Mouse (Mus musculus) neural tube, embryonic 11.5 days (tissue): ENCODE data around the gene Mex3d. TPM values are rescaled to one million over a fixed set of nuclear protein-coding genes. Genes with fewer than 3 reads are reported as not detected.

Experiments used
- ATAC-seq: fragments of 200-750 bp; cut with Nextera tagmentation; 2 replicates; pipeline ENCODE4 v1.8.0; 2017; ENCODE audit warnings: moderate number of reproducible peaks, mild to moderate bottlenecking, moderate TSS enrichment, moderate library complexity; ENCODE audit not compliant: insufficient read depth, low FRiP score, low TSS enrichment
- DNase-seq: peaks from one replicate; pipeline ENCODE4 v3.0.0-alpha.2; 2015; ENCODE audit warnings: low spot score
- H3K27ac ChIP-seq: fragments of 300-500 bp; sonication (generic); 2 replicates; pipeline ENCODE4 v1.5.1; 2014; ENCODE audit warnings: low read depth, mild to moderate bottlenecking, low read length
- H3K27me3 ChIP-seq: fragments of 300-500 bp; sonication (generic); 2 replicates; pipeline ENCODE4 v1.6.1; 2014; ENCODE audit warnings: mild to moderate bottlenecking, low read length, mixed read lengths; ENCODE audit not compliant: control insufficient read depth, insufficient read depth
- H3K36me3 ChIP-seq: fragments of 300-500 bp; sonication (generic); 2 replicates; pipeline ENCODE4 v1.6.1; 2014; ENCODE audit warnings: mild to moderate bottlenecking, low read length, moderate library complexity, mixed read lengths; ENCODE audit not compliant: control insufficient read depth, insufficient read depth
- H3K4me1 ChIP-seq: fragments of 300-500 bp; sonication (generic); 2 replicates; pipeline ENCODE4 v1.6.1; 2014; ENCODE audit warnings: low read length, mixed read lengths; ENCODE audit not compliant: control insufficient read depth, insufficient read depth
- H3K4me2 ChIP-seq: fragments of 300-500 bp; sonication (generic); 2 replicates; pipeline ENCODE4 v1.6.1; 2014; ENCODE audit warnings: low read depth, mild to moderate bottlenecking, moderate library complexity
- H3K4me3 ChIP-seq: fragments of 300-500 bp; sonication (generic); 2 replicates; pipeline ENCODE4 v1.5.1; 2014; ENCODE audit warnings: low read depth, low read length
- H3K9ac ChIP-seq: fragments of 300-500 bp; sonication (generic); 2 replicates; pipeline ENCODE4 v1.6.1; 2014; ENCODE audit warnings: mild to moderate bottlenecking, low read length
- H3K9me3 ChIP-seq: fragments of 300-500 bp; sonication (generic); 2 replicates; pipeline ENCODE4 v1.6.1; 2016; ENCODE audit warnings: low read length; ENCODE audit not compliant: control insufficient read depth
- WGBS: fragments of 180-500 bp; shearing (Covaris S2); extraction: QIAGEN DNeasy Blood & Tissue Kit; methylation state at CpG from one replicate; pipeline ENCODE4 v1.1.7; 2014; 5-methylcytosine and 5-hydroxymethylcytosine counted together
- polyA plus RNA-seq: library from polyadenylated mRNA; unstranded; fragments of >200 nt; fragmentation: Nextera tagmentation; extraction: Ambion mirVana; gene quantifications from 2 replicates; pipeline ENCODE4 v1.2.1, GENCODE M21; 2014

Gene Mex3d
- polyA plus RNA-seq, 1 experiment from 2014 or later: 12.6 TPM

GRCm38 (mm10) chr10:80342305-80342748, 45.1 kb downstream of the Mex3d start:
- 2% methylated on average over 26 of the region's 26 CpGs for WGBS
- H3K4me1 ChIP-seq: peaks cover 7% of the 10 kb centered on the region; the same call in 1 of the 2 replicates
- H3K27ac ChIP-seq: no peak overlapping the region
- no peaks in the 10 kb centered on the region for H3K36me3 ChIP-seq
- DNase-seq (no peak), ATAC-seq (peak; percentile 24)
- peak overlapping the region; percentile 10; the same call in 1 of the 2 replicates for H3K4me2 ChIP-seq
- H3K27me3 ChIP-seq: peaks cover 73% of the 10 kb centered on the region
- H3K4me3 ChIP-seq: peak overlapping the region; percentile 3; the same call in 1 of the 2 replicates
- no peak overlapping the region for H3K9ac ChIP-seq
- no peaks in the 10 kb centered on the region for H3K9me3 ChIP-seq

- Histone ChIP-seq H3K9ac (no peak overlapping the region), H3K4me1 (peaks cover 7% of the 10 kb centered on the region; the same call in 1 of the 2 replicates), H3K27me3 (peaks cover 67% of the 10 kb centered on the region), H3K27ac (no peak overlapping the region), H3K4me2 (peak overlapping the region; percentile 10; the same call in 1 of the 2 replicates), H3K36me3 (no peaks in the 10 kb centered on the region), H3K4me3 (peak overlapping the region; percentile 3; the same call in 1 of the 2 replicates), H3K9me3 (no peaks in the 10 kb centered on the region)
- 2% methylated on average over 44 of the region's 47 CpGs for WGBS
- DNase-seq: no peak
- ATAC-seq: no peak
Observed at GRCm38 (mm10) chr10:80341491-80342304, 45.8 kb downstream of the Mex3d start.

GRCm38 (mm10) chr10:80341026-80341425, 46.4 kb downstream of the Mex3d start:
- H3K4me1 ChIP-seq: peaks cover 7% of the 10 kb centered on the region; the same call in 1 of the 2 replicates
- H3K9me3 ChIP-seq: no peaks in the 10 kb centered on the region
- no peak for ATAC-seq
- no peak for DNase-seq
- peaks cover 62% of the 10 kb centered on the region for H3K27me3 ChIP-seq
- H3K27ac ChIP-seq: no peak overlapping the region
- no peaks in the 10 kb centered on the region for H3K36me3 ChIP-seq
- 11% methylated on average over 21 of the region's 21 CpGs for WGBS
- H3K4me3 ChIP-seq: no peak overlapping the region
- no peak overlapping the region for H3K4me2 ChIP-seq
- H3K9ac ChIP-seq: no peak overlapping the region

- Histone ChIP-seq H3K4me2 (no peak overlapping the region), H3K4me1 (peaks cover 7% of the 10 kb centered on the region; the same call in 1 of the 2 replicates), H3K27me3 (peaks cover 53% of the 10 kb centered on the region), H3K36me3 (no peaks in the 10 kb centered on the region), H3K4me3 (no peak overlapping the region), H3K9ac (no peak overlapping the region), H3K9me3 (no peaks in the 10 kb centered on the region), H3K27ac (no peak overlapping the region)
- DNase-seq (peak; percentile 86), ATAC-seq (no peak)
- 27% methylated on average over 19 of the region's 19 CpGs for WGBS
Observed at GRCm38 (mm10) chr10:80339941-80340750, 47.3 kb downstream of the Mex3d start.

DNA sequence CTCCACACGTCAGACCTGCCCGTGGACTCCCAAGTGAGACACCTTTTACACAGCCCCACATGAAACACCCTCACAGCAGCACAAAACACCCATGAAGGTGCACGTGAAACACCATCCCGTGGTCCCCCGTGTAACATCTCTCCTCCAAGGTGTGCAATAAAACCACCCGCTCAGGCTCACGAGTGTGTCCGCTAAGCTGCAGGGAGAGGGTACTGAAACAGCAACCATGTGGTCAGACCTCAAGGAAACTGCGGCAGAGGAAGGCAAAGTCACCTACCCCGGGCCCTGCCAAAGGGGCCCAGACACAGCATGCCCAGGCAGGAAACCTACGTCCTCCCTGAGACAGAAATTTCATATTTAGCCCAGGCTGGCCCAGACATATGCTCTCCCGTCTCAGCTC, 51.2 kb downstream of the Mex3d start:
- Histone ChIP-seq H3K9me3 (no peaks in the 10 kb centered on the region), H3K27me3 (peaks cover 17% of the 10 kb centered on the region), H3K4me2 (no peak overlapping the region), H3K27ac (no peak overlapping the region), H3K36me3 (no peaks in the 10 kb centered on the region), H3K9ac (no peak overlapping the region), H3K4me3 (no peak overlapping the region), H3K4me1 (0 out of 2 replicates have a peak, but pooled peaks cover 2% of the 10 kb centered on the region)
- 86% methylated on average over 12 of the region's 12 CpGs for WGBS
- no peak for ATAC-seq
- no peak for DNase-seq

GRCm38 (mm10) chr10:80332525-80332989, 54.9 kb downstream of the Mex3d start:
- no peak overlapping the region for H3K9ac ChIP-seq
- WGBS: 78% methylated on average over 5 of the region's 5 CpGs
- H3K4me2 ChIP-seq: no peak overlapping the region
- no peak overlapping the region for H3K27ac ChIP-seq
- no peaks in the 10 kb centered on the region for H3K9me3 ChIP-seq
- ATAC-seq (no peak), DNase-seq (no peak)
- no peaks in the 10 kb centered on the region for H3K36me3 ChIP-seq
- H3K4me1 ChIP-seq: peaks cover 7% of the 10 kb centered on the region
- peaks cover 3% of the 10 kb centered on the region for H3K27me3 ChIP-seq
- no peak overlapping the region for H3K4me3 ChIP-seq

DNA sequence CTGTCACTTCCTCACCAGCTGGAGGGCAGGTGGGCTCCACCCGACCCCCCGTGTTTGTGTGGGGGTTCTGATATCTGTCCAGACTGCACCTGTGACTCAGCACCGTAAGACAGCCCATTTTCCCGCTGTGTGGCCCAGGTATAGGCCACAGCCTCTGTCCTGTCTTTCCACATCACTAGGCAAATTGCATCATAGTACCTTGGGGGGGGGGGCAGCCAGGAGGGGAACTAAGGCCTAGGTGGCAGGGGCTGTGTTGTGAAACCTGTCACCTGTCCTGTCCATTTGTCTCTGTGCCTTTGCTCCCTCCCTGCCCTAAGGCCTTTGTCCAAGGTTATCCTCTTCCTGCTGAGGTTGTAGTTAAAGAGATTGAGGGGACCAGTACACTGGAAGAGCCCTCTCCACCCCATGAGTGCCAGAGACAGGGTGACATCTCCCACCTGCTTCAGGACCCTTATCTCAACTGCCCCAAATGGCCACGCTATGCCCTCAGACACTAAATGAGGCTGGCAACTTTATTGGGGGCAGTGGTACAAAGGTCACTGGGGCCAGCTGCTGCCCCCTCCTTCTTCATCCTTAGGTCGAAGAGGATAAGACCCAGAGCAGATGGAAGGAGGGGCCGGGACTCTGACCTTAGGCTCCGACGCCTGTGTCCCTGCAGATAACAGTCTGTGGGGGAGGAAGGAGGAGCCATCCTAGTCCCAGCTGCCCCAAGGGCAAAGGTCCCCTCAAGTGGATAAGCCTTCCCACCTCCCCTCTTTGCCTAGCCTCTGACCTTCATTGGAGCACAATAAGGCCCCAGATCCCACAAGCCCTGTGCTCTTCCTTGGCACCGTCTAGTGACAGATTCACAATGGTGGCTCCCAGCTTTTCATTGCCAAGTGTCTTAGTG, 55.6 kb downstream of the Mex3d start:
- Histone ChIP-seq H3K4me1 (peaks cover 7% of the 10 kb centered on the region), H3K27me3 (peaks cover 3% of the 10 kb centered on the region), H3K9ac (no peak overlapping the region), H3K4me3 (no peak overlapping the region), H3K9me3 (no peaks in the 10 kb centered on the region), H3K36me3 (no peaks in the 10 kb centered on the region), H3K27ac (no peak overlapping the region), H3K4me2 (no peak overlapping the region)
- 68% methylated on average over 10 of the region's 10 CpGs for WGBS
- DNase-seq: no peak
- no peak for ATAC-seq

DNA sequence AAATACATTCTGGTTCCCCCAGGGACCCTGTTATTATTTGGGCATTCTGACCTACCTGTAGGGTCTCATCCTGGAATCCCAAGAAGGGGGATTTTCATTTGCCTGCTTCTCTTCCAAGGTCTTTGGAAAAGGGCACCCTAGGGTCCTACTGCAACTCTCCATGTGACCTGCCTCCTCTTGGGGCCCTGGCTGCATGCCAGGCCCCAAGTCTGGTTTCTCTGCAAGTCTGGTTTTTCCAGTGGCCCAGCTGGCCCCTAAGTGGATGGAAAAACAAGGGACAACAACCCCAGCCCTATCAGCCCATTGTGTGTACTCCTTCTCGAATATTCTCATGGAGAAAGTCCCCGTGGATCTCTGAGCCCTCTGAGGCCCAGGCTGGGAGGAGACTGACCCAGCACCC, 56.6 kb downstream of the Mex3d start:
- no peak for ATAC-seq
- DNase-seq: no peak
- no peak overlapping the region for H3K4me3 ChIP-seq
- no peaks in the 10 kb centered on the region for H3K36me3 ChIP-seq
- H3K4me1 ChIP-seq: peaks cover 7% of the 10 kb centered on the region
- WGBS: 86% methylated on average over 2 of the region's 2 CpGs
- peak overlapping the region; percentile 81 for H3K4me2 ChIP-seq
- H3K9ac ChIP-seq: no peak overlapping the region
- H3K27ac ChIP-seq: no peak overlapping the region
- no peaks in the 10 kb centered on the region for H3K9me3 ChIP-seq
- peaks cover 3% of the 10 kb centered on the region for H3K27me3 ChIP-seq
